Mouse (Mus musculus) megakaryocyte, embryonic 14.5 days (primary cell): ENCODE results near the gene Ric8b.

Experiments used
- FLI1 ChIP-seq: IDR thresholded peaks from 2 replicates; pipeline ENCODE4 v1.6.1; 2012; ENCODE audit warnings: low read length, inconsistent platforms, mixed read lengths
- GATA1 ChIP-seq: IDR thresholded peaks from 3 replicates; pipeline ENCODE4 v1.6.1; 2012; ENCODE audit warnings: mixed read lengths, low read length, inconsistent platforms, borderline replicate concordance

- TF ChIP-seq GATA1 (no peak), FLI1 (no peak)
Observed at GRCm38 (mm10) chr10:84968852-84969704, 51.7 kb downstream of the Ric8b start.
